Mouse (Mus musculus): ENCODE results near the gene Itgb2.

Gene Itgb2

DNA sequence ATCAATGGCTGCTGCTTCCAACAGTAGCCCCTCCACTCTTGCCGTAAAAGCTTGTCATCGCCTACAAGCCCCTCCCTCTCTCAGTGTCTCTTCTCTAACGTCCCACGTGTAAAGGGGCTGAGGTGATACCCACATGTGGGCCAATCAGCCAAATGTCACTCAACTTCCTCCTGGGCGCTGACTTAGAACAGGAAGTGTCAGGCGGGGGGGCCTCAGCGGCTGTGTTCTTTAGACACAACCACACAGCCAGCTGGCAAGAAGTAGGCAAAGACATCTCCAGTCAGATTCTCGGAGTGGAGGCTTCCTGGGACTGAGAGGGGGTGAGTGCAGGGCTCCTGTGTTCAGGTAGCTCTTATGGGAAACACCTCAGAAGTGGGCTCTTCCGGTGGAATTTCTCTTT, at the start of gene Itgb2:
Itgb2 (plus strand) TSS at position 113 of the 400 bp plus-strand sequence.
- DNase-seq = peak; percentile 89

- DNase-seq = no peak
These were observed 48.2 kb upstream of the Itgb2 start for GRCm38 (mm10) chr10:77481814-77482213.

DNA sequence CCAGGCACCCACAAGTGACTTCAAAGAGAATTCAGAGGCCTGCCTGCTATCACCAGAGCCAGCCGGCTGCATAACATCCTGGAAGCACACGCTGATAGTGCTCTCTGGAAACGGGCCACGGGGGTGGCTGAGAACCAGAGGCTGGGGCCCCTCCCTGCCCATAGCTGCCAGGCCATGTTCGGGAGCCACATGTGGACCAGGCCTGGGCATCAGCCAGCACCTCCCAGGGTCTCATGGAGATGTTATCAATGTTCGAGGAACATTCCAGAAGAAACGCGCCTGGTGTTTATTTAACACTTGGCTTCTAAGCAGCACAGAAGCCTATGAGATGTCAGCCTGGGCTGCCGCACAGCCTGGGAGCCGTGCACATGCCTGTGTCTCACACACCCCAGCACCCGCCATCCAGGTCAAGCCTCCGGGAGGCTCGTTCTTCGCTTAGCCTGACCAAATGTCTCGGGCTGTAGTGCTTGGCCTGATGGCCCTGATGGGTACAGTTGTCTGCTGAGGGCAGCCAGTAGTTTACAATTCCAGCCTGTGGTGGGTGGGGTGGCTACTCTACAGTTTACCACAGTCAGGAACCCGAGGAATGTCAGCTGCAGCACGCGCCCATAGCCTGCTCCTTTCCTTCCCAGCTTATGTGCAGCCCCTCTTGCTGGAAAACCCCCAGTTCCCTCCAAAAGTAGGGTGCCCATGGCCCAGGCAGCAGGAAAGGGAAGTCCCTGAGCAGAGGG, 45.7 kb upstream of the Itgb2 start:
- DNase-seq = no peak

DNA sequence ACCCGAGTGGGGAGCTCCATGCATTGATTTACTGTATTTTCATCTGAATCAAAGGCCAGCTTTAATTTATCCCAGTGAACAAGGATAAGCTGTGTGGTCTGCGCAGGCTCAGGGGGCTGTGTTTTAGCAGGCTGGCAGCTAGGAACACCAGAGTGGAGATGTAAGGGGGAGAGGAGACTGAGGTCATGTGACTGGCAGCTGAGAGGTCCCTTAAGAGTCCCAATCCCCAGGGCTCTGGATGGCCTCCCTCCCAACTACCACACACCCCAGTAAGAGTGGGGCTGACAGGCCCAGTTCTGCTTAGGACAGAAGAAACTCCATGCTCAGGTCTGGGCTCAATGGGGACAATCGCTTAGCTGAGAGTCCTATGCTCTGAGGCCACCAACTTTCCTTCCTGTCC, 44.3 kb upstream of the Itgb2 start:
- DNase-seq = no peak

DNA sequence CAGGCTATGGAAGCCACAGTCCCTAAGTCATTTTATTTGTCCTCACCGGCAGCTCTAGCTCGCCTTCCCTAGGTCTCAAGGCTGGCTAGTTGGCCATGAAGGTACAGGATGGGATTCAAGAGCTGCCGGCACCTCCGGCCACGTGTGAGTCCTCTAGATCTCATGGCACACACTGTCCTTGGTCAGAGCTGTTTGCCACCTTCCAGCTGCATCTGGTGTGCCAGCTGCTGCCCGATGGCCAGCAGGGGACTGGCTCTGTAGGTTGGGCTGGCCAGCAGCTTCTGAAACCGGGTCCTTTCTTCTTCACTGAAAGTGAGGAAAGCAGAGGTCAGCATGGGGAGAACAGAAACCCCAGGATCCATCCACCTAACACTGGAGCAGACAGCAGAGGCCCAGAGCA, 41.9 kb upstream of the Itgb2 start:
- DNase-seq = no peak

GRCm38 (mm10) chr10:77491585-77491984, 38.5 kb upstream of the Itgb2 start:
- no peak for DNase-seq

DNA sequence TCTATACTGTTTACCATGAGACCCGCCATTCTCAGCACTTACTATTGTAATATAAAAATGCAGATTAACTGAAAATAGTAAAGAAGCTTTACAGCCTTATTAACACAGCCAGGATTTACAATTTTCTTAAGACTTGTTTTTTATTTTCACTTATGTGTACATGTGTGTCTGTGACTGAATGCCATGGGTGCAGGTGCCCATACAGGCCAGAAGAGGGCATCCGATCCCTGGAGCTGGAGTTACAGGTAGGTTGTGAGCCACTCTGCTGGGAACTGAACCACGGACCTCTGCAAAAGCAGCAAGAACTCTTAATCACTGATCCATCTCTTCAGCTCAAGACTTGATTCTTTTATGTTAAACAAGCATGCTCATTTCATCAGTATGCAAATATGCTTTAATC, 37.2 kb upstream of the Itgb2 start:
- DNase-seq = no peak

GRCm38 (mm10) chr10:77497185-77497584, 32.9 kb upstream of the Itgb2 start:
- no peak for DNase-seq

DNA sequence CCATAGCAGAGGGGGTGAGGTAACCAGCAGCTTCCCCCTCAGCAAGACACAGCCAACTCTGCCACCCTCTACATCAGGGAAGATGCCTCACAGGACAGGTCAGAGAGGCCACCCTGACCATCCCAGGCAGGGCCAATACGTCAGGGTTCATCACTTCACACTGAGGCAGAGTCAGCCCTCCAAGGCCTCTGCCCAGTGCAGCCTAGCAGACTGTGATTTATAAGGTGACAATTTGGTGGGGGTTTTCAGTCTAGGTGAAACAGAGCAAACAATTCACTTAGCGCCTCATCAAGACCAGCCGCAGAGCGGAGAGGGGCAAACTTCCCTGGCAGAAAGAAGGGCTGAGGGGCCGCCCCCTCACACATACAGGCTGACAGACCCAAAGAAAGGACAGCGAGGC, 31.8 kb upstream of the Itgb2 start:
- DNase-seq = no peak

DNA sequence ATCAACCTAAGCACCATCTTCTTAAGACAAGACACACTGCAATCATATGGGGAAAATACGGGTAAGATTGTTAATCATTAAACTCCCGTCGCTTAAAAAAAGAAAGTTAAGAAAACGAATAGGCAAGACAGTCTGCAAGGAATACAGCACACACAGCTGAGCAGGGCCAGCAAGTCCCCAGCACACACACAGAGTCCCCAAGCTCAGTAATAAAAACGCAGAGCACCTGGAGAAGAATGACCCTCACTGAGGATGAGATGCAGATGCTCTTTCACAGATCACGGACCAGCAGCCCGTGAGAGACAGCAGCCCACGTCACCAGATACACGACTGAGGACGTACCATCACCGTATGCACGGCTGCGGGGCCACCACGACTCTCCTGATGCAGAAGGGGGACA, 29.4 kb upstream of the Itgb2 start:
- DNase-seq = no peak

DNA sequence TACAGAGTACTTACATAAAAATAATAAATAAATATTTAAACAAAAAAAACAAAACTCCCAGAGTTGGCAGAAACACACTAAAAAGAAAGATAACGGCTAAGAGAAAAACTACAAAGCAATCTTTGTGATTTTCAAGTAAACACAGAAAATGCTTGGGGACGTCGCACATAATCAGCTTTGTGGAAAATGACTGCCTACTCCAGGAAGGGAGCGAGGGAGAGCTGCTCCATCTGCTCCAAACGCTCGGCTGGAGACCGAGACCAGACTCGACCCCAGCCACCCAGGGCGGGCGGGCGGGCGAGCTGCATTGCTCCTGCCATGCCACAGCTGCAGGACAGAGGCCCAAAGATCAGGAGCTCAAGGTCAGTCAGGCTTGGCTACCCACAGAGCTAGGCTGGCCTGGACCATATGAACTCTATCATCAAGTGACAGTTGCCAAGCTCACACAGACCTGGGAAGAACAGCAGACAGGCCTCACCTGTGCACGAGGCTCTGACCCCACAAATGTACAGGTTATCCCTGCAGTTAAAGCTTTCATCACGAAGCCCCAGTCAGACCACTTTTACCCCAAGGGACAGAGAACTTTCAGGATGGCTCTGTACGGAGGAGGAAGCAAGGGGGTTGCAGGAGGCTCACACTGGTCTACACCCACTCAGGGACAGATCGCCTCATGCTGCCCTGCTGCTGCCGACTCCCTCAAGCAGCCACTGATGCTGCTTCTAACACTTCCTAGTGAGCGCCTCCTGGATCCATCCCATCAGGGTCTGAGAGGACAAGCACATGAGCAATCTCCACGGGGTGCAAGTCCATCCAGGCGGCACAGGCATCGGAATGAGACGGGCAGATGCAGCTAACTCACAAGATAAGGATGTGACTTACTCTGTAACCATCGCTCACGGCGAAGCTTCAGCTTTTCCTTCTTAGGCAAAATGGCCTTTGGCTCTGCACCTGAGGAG, 26.8 kb upstream of the Itgb2 start:
- DNase-seq = no peak

DNA sequence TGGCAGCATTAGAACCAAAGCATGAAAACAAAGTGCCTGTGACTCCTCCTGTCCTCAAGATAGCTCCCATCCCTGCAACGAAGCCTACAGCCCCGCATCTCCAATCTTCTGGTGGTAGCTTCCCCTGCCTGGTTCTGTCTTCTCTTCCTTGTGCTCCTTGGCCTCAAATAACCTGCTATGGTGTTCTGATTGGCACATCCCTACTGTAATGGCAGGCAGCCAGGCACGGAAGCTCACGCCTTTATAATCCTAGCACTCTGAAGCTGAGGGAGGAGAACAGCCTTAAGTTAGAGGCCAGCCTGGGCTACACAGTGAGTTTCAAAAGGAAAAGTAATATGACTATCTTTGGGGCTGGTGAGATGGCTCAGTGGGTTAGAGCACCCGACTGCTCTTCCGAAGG, 25.9 kb upstream of the Itgb2 start:
- no peak for DNase-seq

DNA sequence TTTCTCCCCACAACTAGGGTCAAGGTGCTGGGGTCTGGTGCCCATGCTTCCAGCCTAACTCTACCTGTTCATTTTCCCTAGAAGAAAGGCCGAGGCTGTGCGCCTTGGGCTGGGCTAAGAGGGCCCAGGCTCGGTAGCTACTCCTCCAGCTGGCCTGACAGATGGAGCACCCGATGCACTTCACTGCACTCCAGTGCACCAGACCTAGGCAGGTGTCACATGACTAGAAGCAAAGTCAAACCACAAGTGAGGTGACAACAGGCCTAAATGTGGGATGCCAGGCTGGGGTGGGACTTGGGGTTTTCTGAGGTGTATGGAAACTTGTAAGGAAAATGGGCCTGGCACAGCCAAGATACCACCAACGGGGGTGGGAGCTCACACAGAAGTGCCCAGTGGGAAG, 23.5 kb upstream of the Itgb2 start:
- DNase-seq = no peak

DNA sequence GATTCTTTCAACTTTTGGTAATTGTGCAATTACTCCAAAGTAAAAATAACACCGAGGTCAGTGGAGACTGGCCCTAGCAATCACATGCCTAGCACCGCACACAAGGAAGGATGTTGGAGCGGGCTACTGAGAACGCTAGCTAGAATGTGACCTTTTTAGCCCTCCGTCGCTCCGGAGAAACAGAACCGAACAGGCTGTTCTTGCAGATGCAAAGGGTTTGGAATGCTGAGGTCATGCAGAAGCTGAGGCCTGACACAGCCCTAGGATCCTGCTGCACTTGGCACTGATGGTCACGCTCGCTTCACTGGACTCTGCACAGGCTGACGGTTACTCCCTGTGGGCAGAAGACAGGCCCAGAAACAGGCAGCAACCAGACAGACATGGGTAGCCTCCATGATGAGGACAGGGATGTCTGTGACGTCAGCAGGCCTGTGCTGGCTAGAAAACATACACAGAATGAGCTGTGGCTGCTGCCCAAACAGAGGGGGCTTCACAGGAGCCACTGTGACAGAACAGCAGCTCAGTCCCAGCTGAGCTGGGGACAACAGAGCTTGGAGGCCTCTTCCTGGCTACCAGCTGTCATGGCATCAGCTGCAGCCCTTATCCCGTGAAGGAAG, 23.0 kb upstream of the Itgb2 start:
- no peak for DNase-seq

GRCm38 (mm10) chr10:77507779-77508178, 22.3 kb upstream of the Itgb2 start:
- DNase-seq = no peak

DNA sequence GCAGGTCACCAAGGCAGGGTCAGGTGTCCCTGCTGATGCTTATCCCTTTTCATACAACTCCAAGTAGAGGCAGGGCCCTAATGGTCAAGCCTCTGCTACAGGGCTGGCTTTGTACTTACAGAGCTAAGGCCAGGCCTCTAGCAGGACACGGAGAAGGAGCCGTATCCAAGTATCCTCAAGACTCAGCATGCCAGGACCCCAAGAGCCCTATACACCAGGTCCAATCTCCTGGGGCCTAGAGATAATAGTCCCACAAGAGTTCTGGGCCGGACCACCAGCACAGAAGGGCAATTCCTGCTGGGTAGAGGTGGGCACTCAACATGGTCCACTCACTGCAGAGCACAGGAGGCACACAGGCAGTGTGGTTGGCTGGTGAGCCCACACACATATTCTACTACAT, 21.3 kb upstream of the Itgb2 start:
- DNase-seq = no peak

DNA sequence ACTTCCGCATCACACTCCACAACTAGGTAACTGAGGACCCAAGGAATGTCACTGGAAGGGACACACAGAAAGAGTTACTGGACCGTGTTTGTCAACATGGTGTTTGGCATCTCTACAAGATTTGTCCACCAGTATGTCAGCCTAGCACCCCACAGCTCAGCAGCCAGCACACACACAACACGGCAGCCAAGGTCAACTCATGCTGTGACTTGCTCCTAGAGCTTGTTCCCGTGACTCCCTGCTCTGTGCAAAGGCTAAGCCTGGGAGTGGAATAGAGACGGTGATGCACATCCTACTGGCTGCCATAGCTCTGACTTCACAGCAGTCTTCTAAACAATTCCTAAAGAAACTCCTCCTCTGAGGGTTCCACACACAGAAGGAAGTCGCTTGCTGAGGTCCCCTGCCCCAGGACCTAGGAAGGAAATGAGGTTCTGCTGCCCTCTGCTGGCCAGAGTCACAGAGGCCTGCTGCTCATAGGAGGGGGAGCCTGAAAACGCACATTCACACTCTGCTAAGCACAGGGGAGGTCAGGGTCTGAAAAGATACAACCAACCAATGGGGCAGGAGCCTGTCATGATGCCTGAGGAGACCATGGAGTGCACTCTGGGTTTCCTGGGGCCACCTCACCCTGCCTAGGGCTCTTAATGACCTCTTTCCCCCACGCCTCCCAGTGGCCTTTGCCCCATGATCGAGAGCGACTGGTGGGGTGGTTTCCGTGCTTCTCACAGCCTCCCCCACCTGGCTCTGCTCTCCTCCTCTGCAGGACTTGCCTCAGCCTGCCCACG, 20.5 kb upstream of the Itgb2 start:
- peak; percentile 85 for DNase-seq

- DNase-seq = no peak
These were observed 19.6 kb upstream of the Itgb2 start for GRCm38 (mm10) chr10:77510225-77510982.

GRCm38 (mm10) chr10:77515385-77516348, 14.4 kb upstream of the Itgb2 start, which contains the start of gene Fam207a:
TSS of gene Fam207a (minus strand) at chr10:77515785.
- peak; percentile 95 for DNase-seq

DNA sequence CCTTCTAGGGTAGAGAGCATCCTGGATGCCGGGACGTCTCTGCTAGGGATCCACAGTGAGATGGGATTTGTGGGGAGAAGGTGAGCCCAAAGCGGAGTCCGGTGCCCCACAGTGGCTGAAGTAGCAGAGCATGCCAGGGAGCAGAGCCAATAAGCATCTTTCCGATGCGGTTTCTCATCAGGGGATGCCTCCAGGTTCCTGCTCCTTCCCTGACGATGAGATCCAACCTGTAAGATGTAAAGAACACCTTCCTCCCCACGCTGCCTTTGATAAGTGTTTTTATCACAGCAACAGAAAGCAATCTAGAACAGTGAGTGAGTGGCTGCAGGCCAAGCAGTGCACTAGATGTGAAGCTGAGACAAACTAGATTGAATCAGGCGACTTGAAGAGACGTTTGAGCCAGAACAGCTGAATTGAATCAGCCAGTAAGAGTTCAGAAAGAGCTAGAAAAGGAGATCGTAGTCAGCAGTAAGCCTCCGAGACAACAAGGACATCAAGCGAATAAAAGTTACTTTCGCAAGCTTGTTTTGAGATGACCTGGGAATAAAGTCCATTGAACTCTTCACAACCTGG, 13.6 kb upstream of the Itgb2 start:
- no peak for DNase-seq
